Mouse (Mus musculus) brain, adult 2 months (tissue): ENCODE data around the gene Sycp2.
"Not testable (repeated sequence)": the region's sequence is repeated elsewhere in the genome, so short reads cannot be mapped to it uniquely, and the experiment has no call there.

Experiments used
- DNase-seq: peaks from one replicate; pipeline ENCODE4 v3.0.0; 2011; ENCODE audit warnings: low read depth, low spot score

Sycp2 gene

GRCm38 (mm10) chr2:178413481-178414260 lies 6.2 kb upstream of the Sycp2 start:
- peak; percentile 68 for DNase-seq

- DNase-seq = no peak
Measured at GRCm38 (mm10) chr2:178413081-178413480, 5.6 kb upstream of the Sycp2 start.

- peak; percentile 78 for DNase-seq
Measured at GRCm38 (mm10) chr2:178412598-178412997, 5.1 kb upstream of the Sycp2 start.

GRCm38 (mm10) chr2:178410286-178410685 lies 2.8 kb upstream of the Sycp2 start:
- DNase-seq = no peak

GRCm38 (mm10) chr2:178409024-178409423 lies 1.5 kb upstream of the Sycp2 start:
- no peak for DNase-seq

GRCm38 (mm10) chr2:178342597-178342996 lies 64.9 kb downstream of the Sycp2 start:
- no peak for DNase-seq

- not testable (repeated sequence) for DNase-seq
Measured at GRCm38 (mm10) chr2:178342105-178342504, 65.4 kb downstream of the Sycp2 start.

- DNase-seq = peak; percentile 69
Measured at GRCm38 (mm10) chr2:178339044-178339443, 68.4 kb downstream of the Sycp2 start.

- DNase-seq = peak; percentile 66
Measured at GRCm38 (mm10) chr2:178337878-178338277, 69.6 kb downstream of the Sycp2 start.

GRCm38 (mm10) chr2:178329986-178330385 lies 77.5 kb downstream of the Sycp2 start:
- DNase-seq = peak; percentile 33

- DNase-seq = peak; percentile 87
Measured at GRCm38 (mm10) chr2:178329551-178329950, 77.9 kb downstream of the Sycp2 start.

- peak; percentile 97 for DNase-seq
Measured at GRCm38 (mm10) chr2:178327466-178328040, 79.9 kb downstream of the Sycp2 start.

- no peak for DNase-seq
Measured at GRCm38 (mm10) chr2:178326750-178327465, 80.6 kb downstream of the Sycp2 start.

- no peak for DNase-seq
Measured at GRCm38 (mm10) chr2:178326067-178326466, 81.4 kb downstream of the Sycp2 start.

GRCm38 (mm10) chr2:178324818-178325217 lies 82.7 kb downstream of the Sycp2 start:
- no peak for DNase-seq

GRCm38 (mm10) chr2:178324410-178324809 lies 83.1 kb downstream of the Sycp2 start:
- no peak for DNase-seq

GRCm38 (mm10) chr2:178321271-178321670 lies 86.2 kb downstream of the Sycp2 start:
- DNase-seq = peak; percentile 87

- no peak for DNase-seq
Measured at GRCm38 (mm10) chr2:178319766-178320165, 87.7 kb downstream of the Sycp2 start.

GRCm38 (mm10) chr2:178316281-178316680 lies 91.2 kb downstream of the Sycp2 start:
- no peak for DNase-seq

- DNase-seq = no peak
Measured at GRCm38 (mm10) chr2:178313539-178313938, 93.9 kb downstream of the Sycp2 start.

- peak; percentile 72 for DNase-seq
Measured at GRCm38 (mm10) chr2:178304669-178305068, 102.8 kb downstream of the Sycp2 start.

- no peak for DNase-seq
Measured at GRCm38 (mm10) chr2:178304188-178304529, 103.3 kb downstream of the Sycp2 start.
